Mouse (Mus musculus) neural tube, embryonic 15.5 days (tissue): ENCODE data around the gene Syn3. TPM values are rescaled to one million over a fixed set of nuclear protein-coding genes. Genes with fewer than 3 reads are reported as not detected.
A peak's percentile ranks its signal among the peaks of the same experiment; 100 is the strongest.

Experiments
- ATAC-seq: fragments of 200-750 bp; cut with Nextera tagmentation; 2 replicates; pipeline ENCODE4 v1.8.0; 2017; ENCODE audit warnings: mild to moderate bottlenecking, moderate TSS enrichment, moderate library complexity; ENCODE audit not compliant: low FRiP score
- H3K27ac ChIP-seq: fragments of 300-500 bp; sonication (generic); replicated peaks from 2 replicates; pipeline ENCODE4 v1.5.1; 2015; ENCODE audit warnings: mild to moderate bottlenecking, inconsistent platforms
- H3K27me3 ChIP-seq: fragments of 300-500 bp; sonication (generic); replicated peaks from 2 replicates; pipeline ENCODE4 v1.6.1; 2015; ENCODE audit warnings: inconsistent platforms
- H3K36me3 ChIP-seq: fragments of 300-500 bp; sonication (generic); 2 replicates; pipeline ENCODE4 v1.6.1; 2015; ENCODE audit warnings: inconsistent platforms
- H3K4me1 ChIP-seq: fragments of 300-500 bp; sonication (generic); 2 replicates; pipeline ENCODE4 v1.6.1; 2015; ENCODE audit warnings: inconsistent platforms
- H3K4me2 ChIP-seq: fragments of 300-500 bp; sonication (generic); 2 replicates; pipeline ENCODE4 v1.6.1; 2015; ENCODE audit warnings: inconsistent platforms, mild to moderate bottlenecking, moderate library complexity
- H3K4me3 ChIP-seq: fragments of 300-500 bp; sonication (generic); replicated peaks from 2 replicates; pipeline ENCODE4 v1.5.1; 2015; ENCODE audit warnings: mild to moderate bottlenecking, inconsistent platforms
- H3K9ac ChIP-seq: fragments of 300-500 bp; sonication (generic); replicated peaks from 2 replicates; pipeline ENCODE4 v1.6.1; 2015; ENCODE audit warnings: mild to moderate bottlenecking, inconsistent platforms
- H3K9me3 ChIP-seq: fragments of 300-500 bp; sonication (generic); replicated peaks from 2 replicates; pipeline ENCODE4 v1.6.1; 2016; ENCODE audit warnings: inconsistent platforms
- WGBS: fragments of 180-500 bp; shearing (Covaris S2); methylation state at CpG from one replicate; pipeline ENCODE4 v1.1.7; 2015; ENCODE audit warnings: mixed read lengths; 5-methylcytosine and 5-hydroxymethylcytosine counted together
- polyA plus RNA-seq: library from polyadenylated mRNA; unstranded; fragments of >200 nt; fragmentation: Nextera tagmentation; extraction: Ambion mirVana; gene quantifications from 2 replicates; pipeline ENCODE4 v1.2.1, GENCODE M21; 2015

Gene Syn3
- polyA plus RNA-seq, 1 experiment from 2014 or later = 29.0 TPM

GRCm38 (mm10) chr10:86301593-86302317 lies 196.9 kb downstream of the Syn3 start:
- Histone ChIP-seq H3K4me3 (peak overlapping the region; percentile 51), H3K27me3 (peaks cover 7% of the 10 kb centered on the region), H3K27ac (peak overlapping the region; percentile 49; the same call in 1 of the 2 replicates), H3K4me2 (peak overlapping the region; percentile 96), H3K9ac (peak overlapping the region; percentile 57; the same call in 1 of the 2 replicates), H3K9me3 (no peaks in the 10 kb centered on the region), H3K36me3 (no peaks in the 10 kb centered on the region), H3K4me1 (peaks cover 40% of the 10 kb centered on the region)
- no peak for ATAC-seq
- 33% methylated on average over 4 of the region's 4 CpGs for WGBS

DNA sequence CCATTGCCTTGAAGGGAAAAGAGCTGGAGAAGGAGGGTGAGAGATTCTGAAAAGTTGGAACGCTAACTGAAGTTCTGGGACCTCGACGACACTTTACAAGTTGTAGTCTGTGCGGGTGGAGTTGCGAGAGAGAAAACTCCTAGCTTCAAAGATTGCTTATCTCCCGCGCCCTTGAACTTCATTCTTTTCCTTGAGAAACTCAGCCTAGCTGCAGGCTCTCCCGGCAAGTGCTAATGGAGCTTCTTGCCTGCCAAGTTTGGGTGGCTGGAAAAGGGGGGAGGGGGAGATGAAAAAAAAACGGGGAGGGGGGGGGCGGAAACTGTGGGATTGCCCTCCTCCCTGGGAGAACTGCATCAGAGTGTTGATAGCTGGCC lies 197.6 kb downstream of the Syn3 start:
- Histone ChIP-seq H3K36me3 (no peaks in the 10 kb centered on the region), H3K4me3 (peak overlapping the region; percentile 51), H3K27ac (peak overlapping the region; percentile 49), H3K9me3 (no peaks in the 10 kb centered on the region), H3K4me1 (peaks cover 42% of the 10 kb centered on the region), H3K27me3 (peaks cover 7% of the 10 kb centered on the region), H3K4me2 (peak overlapping the region; percentile 96), H3K9ac (peak overlapping the region; percentile 57)
- 3% methylated on average over 10 of the region's 10 CpGs for WGBS
- no peak for ATAC-seq

DNA sequence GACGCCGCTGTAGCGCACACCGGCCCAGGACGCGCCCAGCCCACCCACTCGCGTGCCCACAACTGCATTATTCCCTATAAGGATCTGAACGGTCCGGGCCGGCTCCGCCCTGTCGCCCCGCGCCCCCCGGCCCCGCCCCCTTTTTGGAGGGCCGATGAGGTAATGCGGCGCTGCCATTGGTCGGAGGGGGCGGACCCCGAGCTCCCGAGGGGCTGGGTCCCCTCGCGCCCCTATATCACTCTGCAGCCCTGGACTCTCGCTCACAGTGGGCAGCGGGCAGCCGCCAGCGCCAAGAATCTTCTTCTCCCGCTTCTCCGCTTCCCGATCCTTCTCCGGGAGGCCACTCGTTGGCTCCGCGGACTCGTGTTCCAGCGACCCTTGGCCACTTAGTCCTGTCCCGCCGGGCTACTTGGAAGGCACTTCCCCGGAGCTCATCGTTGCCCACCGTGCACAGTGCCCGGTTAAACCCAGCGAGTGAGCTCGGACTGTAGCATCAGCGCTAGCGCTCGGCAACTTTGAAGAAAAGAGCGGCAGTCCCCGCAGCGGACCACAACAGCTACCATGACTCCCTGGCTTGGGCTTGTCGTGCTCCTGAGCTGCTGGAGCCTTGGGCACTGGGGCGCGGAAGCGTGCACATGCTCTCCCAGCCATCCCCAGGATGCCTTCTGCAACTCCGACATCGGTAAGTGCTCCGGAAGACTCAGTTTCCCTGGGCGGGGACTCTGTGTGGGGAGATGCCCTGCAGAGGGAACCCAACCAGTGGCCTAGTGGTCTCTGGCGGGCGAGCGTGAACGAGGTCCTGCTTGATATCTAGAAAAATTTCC lies 198.2 kb downstream of the Syn3 start, which contains the start of gene Timp3:
TSS of gene Timp3 (plus strand) at position 80 of the 824 bp plus-strand sequence.
- peak within 1 kb of the TSS; percentile 57 for H3K9ac ChIP-seq
- peak within 1 kb of the TSS; percentile 96 for H3K4me2 ChIP-seq
- no peaks in the 10 kb centered on the region for H3K36me3 ChIP-seq
- no peaks in the 10 kb centered on the region for H3K9me3 ChIP-seq
- peaks cover 48% of the 10 kb centered on the region for H3K4me1 ChIP-seq
- H3K4me3 ChIP-seq = peak within 1 kb of the TSS; percentile 51
- peak within 1 kb of the TSS; percentile 49 for H3K27ac ChIP-seq
- ATAC-seq = peak; percentile 67
- H3K27me3 ChIP-seq = peaks cover 7% of the 10 kb centered on the region
- WGBS = under 1% methylated on average over 61 of the region's 65 CpGs

DNA sequence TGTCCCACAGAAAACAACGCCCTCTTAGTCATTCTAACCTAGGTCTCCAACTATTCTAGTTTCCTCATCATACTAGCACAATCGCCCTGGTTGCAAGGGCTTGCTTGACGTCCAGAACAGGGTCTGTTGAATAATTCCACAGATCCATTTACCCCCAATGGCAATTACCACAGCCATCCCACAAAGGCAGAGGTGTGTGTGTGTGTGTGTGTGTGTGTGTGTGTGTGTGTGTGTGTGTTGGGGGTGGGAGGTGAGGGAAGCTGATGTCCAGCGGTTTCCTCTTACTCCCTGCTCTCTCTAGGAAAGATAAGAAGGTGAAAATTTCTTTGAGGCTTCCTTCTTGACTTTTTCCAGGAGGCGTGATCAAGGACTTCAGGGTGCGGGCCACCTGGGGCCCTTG lies 198.9 kb downstream of the Syn3 start:
- Histone ChIP-seq H3K9ac (peak overlapping the region; percentile 57), H3K4me3 (peak overlapping the region; percentile 51), H3K36me3 (no peaks in the 10 kb centered on the region), H3K4me1 (peaks cover 51% of the 10 kb centered on the region), H3K27ac (no peak overlapping the region), H3K4me2 (peak overlapping the region; percentile 96), H3K9me3 (no peaks in the 10 kb centered on the region), H3K27me3 (peaks cover 7% of the 10 kb centered on the region)
- ATAC-seq = no peak
- WGBS = 35% methylated on average over 6 of the region's 6 CpGs

DNA sequence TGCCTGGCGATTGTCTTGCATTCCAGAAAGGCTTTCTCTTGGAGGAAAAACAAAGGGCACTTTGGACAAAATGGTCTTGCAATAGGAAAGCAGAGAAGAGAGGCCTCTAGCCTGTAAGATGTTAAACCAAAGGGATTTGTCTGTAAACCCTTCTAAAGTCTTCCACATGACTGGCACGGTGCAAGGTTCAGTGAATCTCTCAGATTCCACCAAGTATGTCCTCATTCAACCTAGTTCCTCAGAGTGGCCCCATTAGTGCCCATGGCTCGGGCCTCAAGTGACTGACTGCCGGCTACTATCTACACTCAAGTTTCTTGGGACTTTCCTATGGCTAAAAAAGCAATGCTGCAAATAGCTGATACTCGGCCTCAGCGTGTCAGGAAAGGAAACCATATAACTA lies 200.4 kb downstream of the Syn3 start:
- 77% methylated on average over 6 of the region's 6 CpGs for WGBS
- peaks cover 7% of the 10 kb centered on the region for H3K27me3 ChIP-seq
- peaks cover 38% of the 10 kb centered on the region for H3K4me1 ChIP-seq
- H3K4me3 ChIP-seq = no peak overlapping the region
- no peak overlapping the region for H3K27ac ChIP-seq
- H3K9me3 ChIP-seq = no peaks in the 10 kb centered on the region
- no peaks in the 10 kb centered on the region for H3K36me3 ChIP-seq
- H3K4me2 ChIP-seq = no peak overlapping the region
- no peak overlapping the region for H3K9ac ChIP-seq
- no peak for ATAC-seq

GRCm38 (mm10) chr10:86297307-86297706 lies 201.4 kb downstream of the Syn3 start:
- H3K4me3 ChIP-seq = no peak overlapping the region
- WGBS = 89% methylated on average over 2 of the region's 2 CpGs
- no peak overlapping the region for H3K4me2 ChIP-seq
- H3K27me3 ChIP-seq = peaks cover 7% of the 10 kb centered on the region
- peaks cover 32% of the 10 kb centered on the region for H3K4me1 ChIP-seq
- no peak overlapping the region for H3K9ac ChIP-seq
- no peaks in the 10 kb centered on the region for H3K36me3 ChIP-seq
- no peak overlapping the region for H3K27ac ChIP-seq
- no peak for ATAC-seq
- H3K9me3 ChIP-seq = no peaks in the 10 kb centered on the region

DNA sequence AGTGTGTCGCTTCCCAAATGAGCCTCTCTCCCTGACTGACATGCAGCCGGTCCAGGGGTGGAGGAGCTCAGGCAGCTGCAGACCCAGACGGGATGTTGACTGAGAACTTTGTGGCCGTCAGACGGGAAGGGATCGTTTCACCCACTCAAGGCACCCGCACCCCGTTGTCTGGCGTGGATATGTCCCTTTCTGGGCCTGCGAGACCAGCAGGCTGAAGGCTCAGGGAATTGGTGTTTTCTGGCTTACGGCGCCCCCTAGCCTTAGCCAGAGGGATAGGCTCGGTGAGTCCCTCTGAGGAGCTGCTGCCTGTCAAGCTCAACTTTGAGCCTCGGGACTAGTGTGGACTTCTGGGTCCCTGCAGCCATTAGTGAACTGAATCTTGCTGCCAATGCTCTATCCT lies 202.6 kb downstream of the Syn3 start:
- 5% methylated on average over 14 of the region's 14 CpGs for WGBS
- Histone ChIP-seq H3K4me3 (no peak overlapping the region), H3K9me3 (no peaks in the 10 kb centered on the region), H3K9ac (peak overlapping the region; percentile 28; the same call in 1 of the 2 replicates), H3K27me3 (no peaks in the 10 kb centered on the region), H3K4me2 (peak overlapping the region; percentile 51), H3K4me1 (peaks cover 27% of the 10 kb centered on the region), H3K36me3 (no peaks in the 10 kb centered on the region), H3K27ac (no peak overlapping the region)
- ATAC-seq = peak; percentile 68

DNA sequence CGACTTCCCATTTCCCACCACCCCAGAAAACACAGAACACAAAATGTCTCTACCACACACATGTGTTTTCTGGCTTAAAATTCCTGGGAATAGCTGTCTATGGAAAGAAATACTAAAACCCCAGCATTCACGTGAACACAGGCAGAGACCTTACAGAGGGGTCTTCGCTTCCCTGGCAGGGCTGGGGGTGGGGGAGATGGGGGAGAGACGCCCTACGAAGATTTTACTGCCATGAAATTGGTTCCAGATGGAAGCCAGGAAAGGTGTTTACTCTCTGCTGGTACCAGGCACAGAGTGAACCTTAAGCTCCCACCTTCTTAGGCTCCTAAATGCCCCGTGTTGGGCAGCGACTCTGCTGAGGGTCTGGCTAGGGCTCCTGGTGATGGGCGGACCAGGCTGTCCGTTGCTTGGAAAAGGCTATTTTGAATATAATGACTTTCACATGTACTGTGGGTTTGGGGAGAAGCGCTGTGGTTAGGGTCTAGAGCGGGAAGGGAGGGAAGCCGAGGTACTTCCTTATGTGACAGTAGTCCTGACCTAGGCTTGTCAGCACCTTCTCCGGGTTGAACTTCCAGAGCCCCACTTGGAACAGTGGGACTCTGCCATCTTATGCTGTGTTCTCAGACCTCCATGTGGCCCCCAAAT lies 203.1 kb downstream of the Syn3 start:
- Histone ChIP-seq H3K36me3 (no peaks in the 10 kb centered on the region), H3K4me1 (peaks cover 21% of the 10 kb centered on the region), H3K9ac (peak overlapping the region; percentile 28; the same call in 1 of the 2 replicates), H3K4me3 (no peak overlapping the region), H3K27me3 (no peaks in the 10 kb centered on the region), H3K27ac (no peak overlapping the region), H3K9me3 (no peaks in the 10 kb centered on the region), H3K4me2 (peak overlapping the region; percentile 51)
- 31% methylated on average over 13 of the region's 13 CpGs for WGBS
- 0 out of 2 replicates have a peak, but pooled peaks have one; percentile 8 for ATAC-seq

- no peak overlapping the region for H3K4me2 ChIP-seq
- H3K9me3 ChIP-seq = no peaks in the 10 kb centered on the region
- 70% methylated on average over 10 of the region's 10 CpGs for WGBS
- no peaks in the 10 kb centered on the region for H3K27me3 ChIP-seq
- no peak for ATAC-seq
- no peak overlapping the region for H3K27ac ChIP-seq
- H3K4me3 ChIP-seq = no peak overlapping the region
- peaks cover 14% of the 10 kb centered on the region for H3K4me1 ChIP-seq
- no peak overlapping the region for H3K9ac ChIP-seq
- no peaks in the 10 kb centered on the region for H3K36me3 ChIP-seq
Measured at GRCm38 (mm10) chr10:86294599-86295365, 203.9 kb downstream of the Syn3 start.

DNA sequence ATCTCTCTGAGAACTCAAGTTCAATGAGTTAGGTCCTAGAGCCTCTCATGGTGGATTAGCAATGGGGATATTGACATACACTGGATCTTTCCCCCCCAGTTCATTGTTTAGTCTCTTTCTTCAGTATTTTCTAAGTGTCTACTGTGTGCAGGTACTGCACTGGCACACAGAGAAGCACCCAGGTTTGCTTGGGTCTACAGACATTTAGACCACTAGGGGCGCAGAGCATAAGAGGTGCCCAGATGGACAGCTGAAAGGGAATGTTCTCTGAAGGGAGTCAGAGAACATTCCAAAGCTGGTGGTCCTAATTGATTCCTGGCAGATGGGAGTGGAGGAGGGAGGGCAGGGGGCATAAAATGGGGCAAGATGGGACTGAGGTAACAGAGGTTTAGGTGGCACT lies 204.8 kb downstream of the Syn3 start:
- no peaks in the 10 kb centered on the region for H3K9me3 ChIP-seq
- ATAC-seq = no peak
- H3K27ac ChIP-seq = no peak overlapping the region
- no peak overlapping the region for H3K4me2 ChIP-seq
- H3K4me3 ChIP-seq = no peak overlapping the region
- WGBS = 83% methylated on average over 1 of the region's 1 CpGs
- no peak overlapping the region for H3K9ac ChIP-seq
- peaks cover 12% of the 10 kb centered on the region for H3K4me1 ChIP-seq
- H3K27me3 ChIP-seq = no peaks in the 10 kb centered on the region
- H3K36me3 ChIP-seq = no peaks in the 10 kb centered on the region
